In genomic region chr12:25093241-25093774, GRCm38 (mm10) we compare ENCODE assay signal across 8 mouse cellular contexts. TPM values are rescaled to one million over a fixed set of nuclear protein-coding genes. Genes with fewer than 3 reads are reported as not detected.
A peak's percentile ranks its signal among the peaks of the same experiment; 100 is the strongest.
DNase-seq lines count a peak whose midpoint lies in the region; ATAC-seq and TF ChIP-seq lines count a peak whose summit lies in the region.

No protein-coding gene starts in this region.

- WGBS in thymus, adult 2 months: 88% methylated on average over 11 of the region's 11 CpGs
- WGBS in hindbrain, embryonic 16.5 days: 16% methylated on average over 11 of the region's 11 CpGs
- 42% methylated on average over 11 of the region's 11 CpGs for WGBS in liver, embryonic 13.5 days (ENCODE audit: insufficient replicate concordance)
- 11% methylated on average over 11 of the region's 11 CpGs for WGBS in neural tube, embryonic 14.5 days

- H3K36me3 ChIP-seq in thymus, adult 2 months (ENCODE audit: control insufficient read depth, insufficient read depth, low read length): no peaks in the 10 kb centered on the region
- H3K36me3 ChIP-seq in hindbrain, embryonic 16.5 days (ENCODE audit: control insufficient read depth, insufficient read depth, low read length): no peaks in the 10 kb centered on the region
- no peaks in the 10 kb centered on the region for H3K36me3 ChIP-seq in liver, embryonic 13.5 days
- no peaks in the 10 kb centered on the region for H3K36me3 ChIP-seq in neural tube, embryonic 14.5 days (ENCODE audit: control insufficient read depth, insufficient read depth, low read length)

- DNase-seq in thymus, adult 2 months: no peak
- no peak for DNase-seq in thymus, adult 18-20 months
- peak; percentile 45 for DNase-seq in embryo, embryonic 10 days (ENCODE audit: low spot score)
- DNase-seq in liver, embryonic 13.5 days: no peak
- DNase-seq in B cell, adult 2 months: no peak
- DNase-seq in ovary, postnatal 14 days (ENCODE audit: low spot score): no peak

- no peak for ATAC-seq in hindbrain, embryonic 16.5 days
- no peak for ATAC-seq in liver, embryonic 13.5 days (ENCODE audit: low read depth)
- no peak for ATAC-seq in neural tube, embryonic 14.5 days (ENCODE audit: low read depth)

- H3K27me3 ChIP-seq in thymus, adult 2 months (ENCODE audit: control insufficient read depth, insufficient read depth, low read length): no peaks in the 10 kb centered on the region; the same call in 1 of the 2 replicates
- H3K27me3 ChIP-seq in hindbrain, embryonic 16.5 days (replicated peaks; ENCODE audit: control insufficient read depth, insufficient read depth, low read length): no peaks in the 10 kb centered on the region
- peaks cover 62% of the 10 kb centered on the region for H3K27me3 ChIP-seq in liver, embryonic 13.5 days
- no peaks in the 10 kb centered on the region for H3K27me3 ChIP-seq in neural tube, embryonic 14.5 days (ENCODE audit: control insufficient read depth, insufficient read depth, low read length)

- H3K9ac ChIP-seq in hindbrain, embryonic 16.5 days (ENCODE audit: low read depth, low read length): peak overlapping the region; percentile 48
- H3K9ac ChIP-seq in liver, embryonic 13.5 days: 0 out of 2 replicates have a peak overlapping the region, but pooled peaks have one; percentile 4
- peak overlapping the region; percentile 45 for H3K9ac ChIP-seq in neural tube, embryonic 14.5 days (replicated peaks; ENCODE audit: low read depth, low read length)

- H3K4me2 ChIP-seq in hindbrain, embryonic 16.5 days (ENCODE audit: low read length): peak overlapping the region; percentile 69
- H3K4me2 ChIP-seq in liver, embryonic 13.5 days: peak overlapping the region; percentile 50
- H3K4me2 ChIP-seq in neural tube, embryonic 14.5 days (ENCODE audit: low read depth, low read length): peak overlapping the region; percentile 59

- H3K4me3 ChIP-seq in thymus, adult 2 months (ENCODE audit: control insufficient read depth, insufficient read depth, low read length): peak overlapping the region; percentile 6; the same call in 1 of the 2 replicates
- peak overlapping the region; percentile 39 for H3K4me3 ChIP-seq in hindbrain, embryonic 16.5 days (ENCODE audit: low read length)
- H3K4me3 ChIP-seq in liver, embryonic 13.5 days (replicated peaks): peak overlapping the region; percentile 35
- H3K4me3 ChIP-seq in neural tube, embryonic 14.5 days (ENCODE audit: low read depth, low read length): peak overlapping the region; percentile 31

- H3K9me3 ChIP-seq in hindbrain, embryonic 16.5 days (ENCODE audit: control insufficient read depth, low read length): no peaks in the 10 kb centered on the region
- H3K9me3 ChIP-seq in liver, embryonic 13.5 days (replicated peaks): no peaks in the 10 kb centered on the region
- no peaks in the 10 kb centered on the region for H3K9me3 ChIP-seq in neural tube, embryonic 14.5 days (ENCODE audit: control insufficient read depth, low read length)

- no peak for TF ChIP-seq POLR2A in thymus, adult 2 months (IDR thresholded peaks at IDR 0.05; ENCODE audit: control insufficient read depth, extremely low read depth, insufficient read depth, low read length, poor library complexity)

- no peak overlapping the region; the same call in 1 of the 2 replicates for H3K27ac ChIP-seq in thymus, adult 2 months (ENCODE audit: control insufficient read depth, insufficient read depth, low read length)
- peak overlapping the region; percentile 9; the same call in 1 of the 2 replicates for H3K27ac ChIP-seq in hindbrain, embryonic 16.5 days (ENCODE audit: low read depth, low read length)
- no peak overlapping the region; the same call in 1 of the 2 replicates for H3K27ac ChIP-seq in liver, embryonic 13.5 days
- no peak overlapping the region for H3K27ac ChIP-seq in neural tube, embryonic 14.5 days (ENCODE audit: low read depth, low read length)

- H3K4me1 ChIP-seq in thymus, adult 2 months (replicated peaks; ENCODE audit: control insufficient read depth, insufficient read depth, low read length): peaks cover 26% of the 10 kb centered on the region
- H3K4me1 ChIP-seq in hindbrain, embryonic 16.5 days (ENCODE audit: control insufficient read depth, insufficient read depth, low read depth, low read length): peaks cover 29% of the 10 kb centered on the region
- peaks cover 31% of the 10 kb centered on the region for H3K4me1 ChIP-seq in liver, embryonic 13.5 days (replicated peaks)
- H3K4me1 ChIP-seq in neural tube, embryonic 14.5 days (ENCODE audit: control insufficient read depth, insufficient read depth, low read length): peaks cover 31% of the 10 kb centered on the region

- no peak for TF ChIP-seq CTCF in thymus, adult 2 months (IDR thresholded peaks at IDR 0.05; ENCODE audit: borderline replicate concordance, control insufficient read depth, extremely low read depth, insufficient read depth, low read length, poor library complexity)

RNA-seq across cellular contexts. Expression of gene Id2, which starts 3.6 kb away (rescaled TPM):
- 114 and 118 TPM in 2 replicates for polyA plus RNA-seq in thymus, adult 2 months (2012; rRNA removed)
- 291 and 379 TPM in 2 replicates for polyA plus RNA-seq in hindbrain, embryonic 16.5 days (2015; fragmentation: Nextera tagmentation; extraction: Ambion mirVana)
- 98.7 and 122 TPM in 2 replicates for polyA plus RNA-seq in liver, embryonic 13.5 days (2015; fragmentation: Nextera tagmentation; extraction: Ambion mirVana)
- 371 and 388 TPM in 2 replicates for polyA plus RNA-seq in neural tube, embryonic 14.5 days (2014; fragmentation: Nextera tagmentation; extraction: Ambion mirVana)
